Mouse (Mus musculus) kidney, postnatal 36 days (tissue): ENCODE data around the gene Olfr1320.

ENCODE experiments used
- DNase-seq, 2 experiments: peaks; one replicate each; pipeline ENCODE4 v3.0.0; 2021 to 2022; ENCODE audit warnings: mixed read lengths in 2 of 2

Gene Olfr1320

GRCm38 (mm10) chrX:49672033-49672432 is at the start of gene Olfr1320:
Gene Olfr1320, plus strand, starts transcription at chrX:49672333.
- DNase-seq, result no peak

GRCm38 (mm10) chrX:49627566-49627965 is 44.6 kb upstream of the Olfr1320 start:
- DNase-seq, result no peak

GRCm38 (mm10) chrX:49631195-49631594 is 40.9 kb upstream of the Olfr1320 start:
- no peak for DNase-seq

GRCm38 (mm10) chrX:49660781-49661180 is 11.4 kb upstream of the Olfr1320 start:
- DNase-seq, result peak in 1 of 2 experiments; percentile 6
